Mouse (Mus musculus) megakaryocyte-erythroid progenitor cell, adult 5-6 weeks (primary cell): ENCODE measurements at regions not wholly inside any gene's neighbourhood (a gene's known extent, or its start where the extent isn't known, plus 50 kb on each side); places are given as distances from the start of the nearest gene placed in this dataset.

Experiments used
- ATAC-seq: replicated peaks from 2 replicates; pipeline ENCODE4 v1.8.0; 2016; ENCODE audit warnings: mild to moderate bottlenecking, inconsistent platforms; ENCODE audit not compliant: severe bottlenecking, poor library complexity, low FRiP score, low TSS enrichment

DNA sequence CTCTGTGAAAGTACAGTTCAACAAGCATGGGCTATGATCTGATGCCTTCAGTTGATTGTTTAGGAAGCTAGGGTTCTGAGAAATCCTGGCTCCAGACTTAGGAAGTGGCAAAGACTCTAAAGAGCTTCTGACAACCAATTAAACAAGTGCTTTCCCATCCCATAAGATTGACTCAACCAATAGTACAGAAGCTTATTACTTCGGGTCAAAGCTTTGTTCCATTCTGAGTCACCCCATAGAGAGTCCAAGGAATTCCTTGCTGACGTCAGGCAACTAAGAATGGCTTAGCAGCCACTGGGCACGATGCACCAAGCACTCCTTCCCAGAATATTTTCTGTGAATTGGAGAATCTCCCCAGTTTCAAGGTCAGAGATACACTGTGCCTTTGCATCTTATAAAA, 59.0 kb upstream of the Ntm start:
- ATAC-seq = no peak

DNA sequence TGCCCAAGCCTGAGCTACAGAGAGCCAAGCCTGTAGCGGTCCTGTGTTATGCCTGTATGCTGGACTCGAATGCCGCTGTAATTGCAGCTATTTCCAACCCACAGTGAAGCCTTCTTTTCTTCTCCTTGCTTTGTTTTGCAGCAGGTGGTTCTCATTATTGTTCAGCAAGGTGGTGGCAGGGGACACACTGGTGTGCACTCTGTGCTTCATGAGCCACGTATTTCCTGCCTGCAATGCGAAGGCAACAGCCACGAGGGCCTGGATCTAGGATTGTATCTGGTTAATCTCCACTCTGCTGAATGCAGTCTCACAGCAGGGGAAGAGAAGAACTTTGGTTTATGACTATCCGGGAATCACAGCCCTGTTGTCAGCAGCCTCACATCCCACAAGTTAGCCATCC, 62.3 kb upstream of the Ntm start:
- no peak for ATAC-seq

DNA sequence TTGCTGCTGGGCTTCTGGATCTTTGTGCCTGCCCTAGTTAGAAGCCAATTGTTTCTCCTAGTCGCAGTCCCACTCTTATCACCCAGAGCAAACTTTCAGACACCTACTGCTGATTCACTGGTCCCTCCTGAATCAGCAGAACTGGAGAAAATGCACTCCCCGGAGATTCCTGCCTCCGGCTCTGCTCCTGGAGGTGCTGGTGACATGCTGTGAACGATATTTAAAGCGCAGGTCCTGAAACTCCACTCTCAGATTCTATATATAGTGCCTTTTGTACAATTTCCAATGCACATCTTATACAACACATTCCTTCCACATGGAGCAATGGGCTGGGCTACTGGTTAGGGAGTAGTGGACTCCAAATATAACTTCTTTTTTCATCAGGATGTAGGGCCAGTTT, 64.0 kb upstream of the Ntm start:
- no peak for ATAC-seq

DNA sequence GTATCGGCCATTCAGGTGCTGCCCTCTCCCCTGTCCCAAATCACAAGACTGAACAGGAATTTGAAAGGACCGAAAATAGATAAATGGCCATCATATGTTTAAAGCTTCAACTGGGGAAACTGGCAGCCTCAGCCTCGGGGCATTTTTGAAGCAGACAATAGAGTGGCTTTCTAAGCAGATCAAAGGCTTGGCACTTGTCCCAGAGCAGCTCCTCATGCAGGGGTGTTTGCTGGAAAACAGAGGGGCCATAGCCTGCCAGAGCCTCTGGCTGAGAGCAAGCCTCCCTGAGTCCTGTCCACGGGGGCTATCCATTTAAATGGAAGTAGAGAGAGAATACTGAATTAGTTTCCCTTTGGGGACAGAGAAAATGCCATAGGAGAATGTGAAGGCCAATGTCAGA, 77.5 kb upstream of the Ntm start:
- ATAC-seq = no peak

DNA sequence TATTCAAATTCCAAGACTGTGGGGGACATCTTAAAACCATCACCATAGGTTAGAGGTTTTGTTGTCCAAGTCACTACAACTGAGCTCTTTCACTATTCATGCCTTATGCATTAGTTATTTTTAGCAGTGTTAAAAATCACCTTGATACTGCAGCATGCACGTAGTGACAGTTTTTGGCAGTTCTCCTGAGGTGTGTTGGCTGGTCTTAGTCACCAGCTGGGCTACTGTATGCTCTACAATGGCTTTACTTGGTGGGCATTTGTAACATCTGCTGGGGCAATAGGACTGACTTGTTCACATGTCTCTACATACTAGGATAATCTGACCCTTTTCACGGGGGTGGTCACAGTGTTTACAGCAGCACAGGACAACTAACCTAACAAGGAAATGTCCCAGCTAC, 101.6 kb upstream of the Ntm start:
- ATAC-seq = no peak

DNA sequence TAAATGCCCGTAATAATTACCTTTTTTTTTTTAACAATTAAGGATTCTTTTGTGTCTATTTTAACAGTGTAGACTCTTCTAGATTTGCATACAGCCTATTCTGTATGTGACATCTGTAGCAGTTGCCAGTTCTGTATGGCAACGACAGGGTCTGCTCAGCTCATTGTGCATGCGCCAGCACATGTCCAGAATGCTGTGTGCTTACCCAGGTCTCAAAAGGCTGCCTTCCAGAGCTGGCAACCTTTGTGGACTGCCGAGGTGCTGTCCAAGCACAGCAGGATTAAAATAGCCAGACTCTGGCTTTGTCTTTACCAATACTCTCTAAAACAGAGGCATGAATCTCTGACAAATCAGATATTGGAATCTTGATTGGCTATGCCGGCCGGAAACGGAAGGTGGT, 105.0 kb upstream of the Ntm start:
- no peak for ATAC-seq

DNA sequence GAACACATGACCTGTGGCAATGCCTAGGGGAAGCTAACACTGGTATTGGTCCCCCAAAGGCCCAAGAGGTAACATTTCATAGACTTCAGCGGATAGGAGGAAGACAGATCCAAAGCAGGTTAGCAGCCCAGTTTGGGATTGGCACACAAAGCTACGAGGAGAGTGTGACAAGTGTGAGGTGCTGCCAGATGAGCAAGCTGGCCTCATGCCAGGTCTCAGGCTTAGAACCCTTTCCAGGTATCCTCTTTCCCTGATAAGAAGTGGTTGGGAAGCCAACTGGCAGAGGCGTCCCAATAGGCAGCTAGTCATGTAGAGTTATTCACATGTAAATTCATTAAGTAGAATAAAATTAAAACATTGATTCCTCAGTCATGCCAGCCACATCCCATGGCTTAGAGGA, 112.3 kb upstream of the Ntm start:
- ATAC-seq = no peak

DNA sequence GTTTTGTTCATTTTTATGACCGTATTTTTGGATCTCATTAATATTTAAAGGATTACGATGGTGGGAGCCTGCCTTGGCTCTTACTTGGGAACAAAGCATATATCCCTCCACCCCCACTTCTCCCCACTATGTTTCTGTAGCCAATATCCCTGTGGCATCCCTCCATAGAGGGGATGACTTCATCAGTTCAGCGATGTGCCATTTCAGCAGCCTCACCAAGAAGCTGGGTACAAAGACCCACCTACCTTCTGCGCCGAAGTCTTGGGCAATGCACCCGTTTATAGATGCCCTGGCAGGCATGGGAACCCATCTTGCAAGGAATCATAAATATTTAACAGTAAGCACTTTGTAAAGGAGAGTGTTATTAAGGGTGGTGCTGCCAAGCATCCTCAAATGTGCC, 113.1 kb upstream of the Ntm start:
- ATAC-seq = no peak

DNA sequence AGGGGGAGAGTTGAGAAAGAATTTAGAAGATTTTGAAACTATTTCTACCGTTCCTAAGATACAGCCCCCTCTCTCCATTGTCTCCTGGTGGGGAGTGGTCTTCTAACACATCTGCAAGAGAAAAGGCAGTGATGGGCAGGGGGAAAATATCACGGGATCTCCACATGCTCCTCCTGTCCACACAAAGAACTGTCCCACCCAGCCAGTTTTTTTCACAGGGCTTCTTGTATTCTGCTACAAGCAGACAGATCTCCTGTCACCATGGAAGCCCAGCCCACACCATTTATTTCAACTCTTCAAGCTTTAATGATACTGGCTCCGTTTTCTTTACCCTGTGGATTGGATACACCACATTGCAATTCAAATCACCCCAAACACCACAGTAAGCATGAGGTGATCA, 113.5 kb upstream of the Ntm start:
- no peak for ATAC-seq

DNA sequence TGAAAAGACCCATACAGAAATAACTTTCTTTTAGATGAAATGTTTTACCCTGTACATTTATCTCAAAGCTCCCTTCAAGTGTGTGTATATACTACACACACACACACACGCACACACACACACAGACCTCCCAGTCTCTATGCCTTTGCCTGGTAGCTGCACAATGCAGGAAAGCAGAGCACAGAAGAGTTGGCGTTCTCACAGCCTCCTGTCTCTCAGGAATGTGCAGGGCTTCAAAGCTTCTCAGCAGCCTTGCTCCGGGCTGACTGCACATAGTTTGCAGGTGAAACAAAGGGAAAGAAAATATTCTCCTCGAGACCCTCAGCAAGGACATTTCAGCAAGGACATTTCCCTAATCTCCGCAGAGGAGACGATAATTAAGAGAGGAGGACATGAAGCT, 139.0 kb upstream of the Ntm start:
- no peak for ATAC-seq

DNA sequence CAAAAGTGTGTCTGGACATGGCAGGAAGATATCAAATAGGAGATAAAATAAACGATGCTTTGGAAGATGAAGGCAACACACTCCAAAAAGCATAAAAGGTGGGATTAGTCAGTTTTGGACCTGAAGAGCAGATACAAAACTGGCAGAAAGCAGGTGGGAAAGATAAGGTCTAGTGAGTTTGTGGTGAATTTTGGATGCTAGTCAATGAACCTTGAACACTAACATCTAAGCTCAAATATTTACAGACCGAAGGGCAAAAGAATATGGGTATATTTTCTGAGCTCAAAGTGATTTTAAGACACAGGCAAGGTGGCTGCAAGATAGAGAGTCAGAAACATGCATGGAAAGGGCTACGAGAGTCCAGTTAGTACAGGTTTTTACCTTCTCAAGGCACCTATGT, 159.4 kb upstream of the Ntm start:
- no peak for ATAC-seq

DNA sequence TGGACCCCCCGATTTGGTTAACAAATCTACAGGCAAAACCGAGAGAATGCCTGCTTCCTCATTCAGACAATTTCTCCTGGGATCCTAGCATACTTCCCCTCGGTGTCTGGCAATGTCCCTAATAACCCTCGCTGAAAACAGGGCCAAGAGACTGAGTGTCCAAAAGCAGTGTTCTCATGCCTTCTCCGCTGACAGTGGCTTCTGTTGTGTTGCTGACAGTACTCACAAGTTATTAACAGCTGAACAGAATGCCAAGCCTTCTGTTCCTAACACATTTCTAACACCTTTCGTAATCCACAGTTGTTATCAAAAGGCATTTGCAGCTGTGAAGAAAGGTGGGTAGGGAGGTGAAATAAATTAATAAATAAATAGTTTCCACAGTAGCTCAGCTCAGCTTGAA, 166.2 kb upstream of the Ntm start:
- no peak for ATAC-seq

DNA sequence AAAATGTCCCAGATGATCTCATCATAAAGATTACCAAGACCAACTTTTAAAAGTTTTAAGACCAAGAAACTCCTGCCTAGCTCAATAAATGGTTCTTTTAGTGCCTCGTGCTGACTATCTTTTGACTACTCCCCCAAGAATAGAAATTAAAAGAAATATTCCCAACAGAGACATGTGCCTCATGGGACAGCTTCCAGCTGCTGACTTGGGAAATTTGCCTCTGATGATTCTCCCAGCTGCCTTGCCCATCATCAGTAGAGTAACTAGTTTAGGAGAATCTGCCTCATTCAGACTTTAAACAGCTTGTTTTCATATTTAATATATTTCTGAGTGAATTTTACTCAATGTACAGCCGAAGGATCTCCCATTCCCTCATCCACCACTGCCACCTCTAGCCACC, 168.7 kb upstream of the Ntm start:
- ATAC-seq = no peak

DNA sequence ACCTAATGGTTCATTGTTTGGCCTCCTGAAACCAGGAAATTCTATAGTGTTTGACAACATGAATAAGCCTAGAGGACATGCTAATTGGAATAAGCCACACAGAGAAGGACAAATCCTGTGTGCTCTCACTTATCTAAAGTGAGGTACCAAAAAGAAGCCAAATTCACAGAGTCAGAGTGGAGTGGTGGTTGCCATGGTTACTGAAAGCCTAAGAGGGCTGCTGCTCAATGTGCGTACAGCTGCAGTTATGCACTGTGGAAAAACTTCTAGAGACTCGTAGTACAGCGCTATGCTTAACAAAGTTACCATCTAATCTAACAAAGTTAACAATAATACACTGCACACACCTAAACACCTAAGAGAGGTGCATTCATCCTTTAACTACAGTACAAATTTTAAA, 171.4 kb upstream of the Ntm start:
- no peak for ATAC-seq

DNA sequence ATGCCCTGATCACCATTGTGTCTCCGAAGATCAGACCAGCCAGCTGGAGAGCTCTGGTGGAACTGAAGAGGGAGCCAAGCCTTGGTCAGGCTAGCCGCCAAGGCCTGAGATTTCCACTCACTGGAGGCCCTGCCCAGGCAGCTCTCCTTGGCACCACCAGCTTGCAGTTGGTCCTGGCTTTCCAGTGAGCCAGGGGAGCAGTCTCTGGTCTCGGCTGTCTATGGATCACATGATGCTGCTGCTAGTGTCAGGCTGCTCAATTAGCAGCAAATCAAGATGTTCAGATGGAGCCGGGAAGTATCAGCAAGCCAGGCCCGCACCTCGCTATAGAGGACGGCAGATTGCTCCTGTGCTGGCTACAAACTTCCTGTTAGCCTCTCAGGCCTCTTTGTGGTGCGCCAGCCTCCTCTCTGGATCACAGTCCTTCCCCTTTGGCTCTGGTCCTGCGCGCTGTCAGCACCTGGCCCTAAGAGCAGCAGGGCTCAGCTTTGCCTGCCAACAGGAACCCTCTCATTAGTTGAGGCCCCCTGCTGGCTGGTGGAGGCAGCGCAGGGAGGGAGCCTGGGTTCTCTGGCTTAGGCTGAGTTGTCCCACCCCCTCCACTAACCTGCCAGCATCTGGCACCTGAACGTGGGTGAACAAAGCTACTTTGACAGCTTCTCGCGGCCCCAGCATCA, 174.8 kb upstream of the Ntm start:
- ATAC-seq = peak; percentile 74

DNA sequence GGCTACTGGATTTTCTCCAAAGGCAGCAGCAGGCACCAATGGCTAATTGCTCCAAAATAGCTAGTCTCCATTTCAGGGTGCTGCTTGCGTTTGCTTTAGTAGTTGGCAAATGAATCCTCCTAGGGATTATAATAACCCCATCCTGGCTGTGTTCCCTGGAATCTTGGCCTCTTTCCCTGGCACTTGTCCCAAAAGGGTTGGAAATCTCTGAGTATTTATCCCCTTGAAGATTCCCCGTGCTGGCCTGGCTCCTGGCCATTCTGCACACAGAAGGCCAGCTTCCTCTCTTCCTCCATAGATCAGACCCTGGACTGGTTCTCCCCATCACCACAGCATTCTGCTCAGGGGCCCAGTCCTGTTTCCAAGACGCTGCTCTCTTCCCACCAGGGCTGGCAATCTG, 177.2 kb upstream of the Ntm start:
- ATAC-seq = no peak

DNA sequence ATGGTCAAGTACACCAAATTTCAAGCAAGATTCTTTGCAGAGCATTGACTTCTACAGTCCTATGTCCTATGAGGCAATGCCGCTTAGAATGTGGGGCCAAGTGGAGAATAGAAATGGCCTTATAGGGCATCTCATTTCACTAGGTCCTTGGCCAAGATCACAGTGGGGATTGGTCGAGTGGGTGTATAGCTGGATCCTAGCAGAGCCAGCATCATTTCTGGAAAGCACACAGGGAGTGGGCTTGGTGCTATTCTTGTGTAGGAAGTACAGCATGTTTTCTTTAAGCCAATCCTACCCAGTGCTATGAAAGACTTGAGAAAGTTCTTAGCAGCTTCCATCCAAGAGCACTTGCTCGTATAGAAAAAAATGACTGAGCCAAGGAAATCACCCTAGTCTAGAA, 178.2 kb upstream of the Ntm start:
- no peak for ATAC-seq

DNA sequence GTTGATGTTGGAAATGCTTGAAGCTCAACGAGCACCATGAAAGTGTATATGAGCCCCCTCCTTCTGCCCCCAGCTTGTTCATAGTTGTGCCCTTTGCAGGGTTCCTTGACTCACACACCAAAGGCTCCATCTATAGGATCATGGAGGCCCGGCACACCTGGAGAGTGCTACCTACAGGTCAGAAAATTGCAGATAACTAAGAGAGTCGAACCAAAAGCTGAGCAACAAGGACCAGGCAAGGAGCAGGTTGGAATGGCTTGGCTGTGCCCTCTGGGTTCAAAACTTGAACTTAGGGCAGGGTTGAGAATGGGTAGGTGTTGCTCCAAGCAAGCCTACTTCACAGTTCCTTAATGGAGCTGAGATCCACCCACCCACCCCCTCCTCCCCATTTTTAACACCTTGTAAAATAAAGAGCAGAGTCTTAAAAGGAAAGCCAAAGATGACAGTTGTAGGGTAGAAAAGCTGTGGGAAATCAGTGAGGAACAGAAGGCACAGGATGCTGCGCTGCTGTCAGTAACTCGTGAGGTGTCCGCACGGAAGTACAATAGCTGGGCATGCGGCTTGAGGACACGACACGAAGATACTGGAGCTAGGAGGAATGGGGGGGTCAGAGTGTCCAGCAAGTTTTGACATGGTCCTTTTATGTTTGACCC, 180.0 kb upstream of the Ntm start:
- ATAC-seq = no peak

DNA sequence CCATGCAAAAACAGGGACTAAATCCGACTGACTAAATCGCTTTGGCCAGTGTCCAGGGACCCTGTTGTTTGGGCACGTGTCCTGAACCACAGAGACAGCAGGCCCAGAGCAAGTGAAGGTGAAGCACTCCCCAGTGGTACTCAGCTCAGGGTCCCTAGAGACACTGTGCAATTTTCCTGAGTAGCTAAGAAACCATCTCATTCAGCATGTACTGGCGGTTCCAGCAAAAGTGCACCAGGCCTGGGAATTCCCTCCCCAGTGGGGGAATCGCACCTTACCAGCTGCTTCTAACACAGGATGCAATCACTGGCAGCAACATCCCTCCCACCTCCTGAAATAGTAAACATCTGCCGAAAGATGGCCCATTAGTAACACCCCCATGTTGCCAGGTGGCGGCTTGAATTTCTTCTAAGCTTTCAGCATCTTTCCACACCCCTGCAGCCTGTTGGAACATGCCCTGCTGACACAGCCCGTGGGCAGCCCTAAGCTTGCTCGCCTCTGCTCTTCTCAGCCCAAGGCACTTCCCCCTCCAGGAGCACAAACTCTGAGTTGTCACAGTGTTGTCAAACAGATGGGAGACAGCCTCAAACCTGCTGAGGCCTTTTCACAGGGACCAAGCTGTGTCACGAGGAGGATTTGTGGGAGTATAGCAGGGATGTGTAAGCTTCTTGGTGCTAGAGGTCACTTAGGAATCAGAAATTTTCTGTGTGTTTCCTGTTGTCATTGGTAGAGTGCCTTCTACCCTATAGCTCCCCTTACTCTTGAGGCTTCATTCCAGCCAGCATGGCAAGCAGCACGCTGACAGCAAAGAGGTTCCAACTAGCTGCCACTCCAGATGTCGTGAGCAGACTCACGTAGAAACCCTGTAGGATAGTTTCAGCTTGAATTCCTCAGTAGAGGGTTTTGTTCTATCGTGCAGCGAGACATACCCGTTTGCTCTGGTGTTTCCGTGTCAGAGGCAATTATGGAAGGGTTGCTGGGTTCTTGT, 186.8 kb upstream of the Ntm start:
- no peak for ATAC-seq

DNA sequence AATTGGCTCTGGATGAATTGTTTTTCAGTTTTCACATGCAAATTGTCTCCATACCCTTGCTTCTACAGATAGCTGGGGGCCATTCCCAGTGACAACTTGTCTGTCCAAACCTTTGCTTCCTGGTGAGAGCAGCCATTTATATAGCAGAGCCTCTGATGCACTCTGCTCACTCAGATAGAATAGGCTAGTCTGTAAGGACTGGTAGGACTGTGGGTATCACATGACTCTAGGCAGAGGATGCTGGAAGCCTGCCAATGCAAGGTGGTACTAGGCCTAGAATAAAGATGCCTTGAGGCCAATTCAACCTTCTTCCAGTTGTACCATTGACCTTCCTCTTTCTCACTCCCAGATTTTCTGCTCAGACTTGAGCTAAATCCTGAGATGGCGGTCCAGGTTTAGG, 188.2 kb upstream of the Ntm start:
- no peak for ATAC-seq
